Comparison of ENCODE assay signal across 10 mouse cellular contexts in genomic region chr16:41675774-41676173, GRCm38 (mm10).
DNase-seq lines count a peak whose midpoint lies in the region.
"Had no signal": no experiment of that assay in that cellular context is flagged by ENCODE, and none has a peak within 500 bp of the region (broad histone marks: within the 10 kb centered on the region; RNA-seq: fewer than 3 reads in every experiment).

No protein-coding gene starts in this region.

- peak; percentile 8 for DNase-seq in layer of hippocampus, adult 9-11 months
- DNase-seq in layer of hippocampus, postnatal 10 days (ENCODE audit: low spot score in 2 of 2), result no peak
- peak; percentile 91 for DNase-seq in cerebellum, adult 9-10 months
- peak; percentile 28 to 39 for DNase-seq in left cerebral cortex, postnatal 10 days (ENCODE audit: extremely low spot score in 1 of 2, low spot score in 2 of 2)
- DNase-seq in adrenal gland, postnatal 36 days, result no peak
- no peak for DNase-seq in urinary bladder, postnatal 14 days (ENCODE audit: low spot score)
- DNase-seq in kidney, adult 9 months, result no peak
- DNase-seq: adrenal gland, adult 8-10 months; kidney, postnatal 14 days; lung, postnatal 14 days had no signal

- intact Hi-C loops in left cerebral cortex, postnatal 10 days (cut with DNase I), result loop anchor here (10.0 kb wide), 1 partner anchor 151 kb away; no protein-coding TSS in a partner anchor

Comparison
In these comparisons a context has a peak if more than half of its experiments do, and no peak if none do; other contexts are left out.
1. DNase-seq: peak in layer of hippocampus, adult 9-11 months (single experiment), cerebellum, adult 9-10 months (single experiment) and left cerebral cortex, postnatal 10 days (2 of 2); none in layer of hippocampus, postnatal 10 days (0 of 2), adrenal gland, postnatal 36 days (0 of 2), urinary bladder, postnatal 14 days (single experiment) and kidney, adult 9 months (single experiment).